Mouse (Mus musculus) adrenal gland, postnatal 36 days (tissue): ENCODE data around the gene Zfp764. TPM values are rescaled to one million over a fixed set of nuclear protein-coding genes. Genes with fewer than 3 reads are reported as not detected.
A peak's percentile ranks its signal among the peaks of the same experiment; 100 is the strongest.
"Not testable (repeated sequence)": the region's sequence is repeated elsewhere in the genome, so short reads cannot be mapped to it uniquely, and the experiment has no call there.

ENCODE experiments used
- DNase-seq, 2 experiments: peaks; one replicate each; pipeline ENCODE4 v3.0.0; 2021; ENCODE audit warnings: mixed read lengths in 1 of 2
- total RNA-seq, 2 experiments: library from RNA; stranded (reverse); gene quantifications; 2 replicates each; pipeline ENCODE4 v1.2.3; 2021

Gene Zfp764
- total RNA-seq, 2 experiments from 2014 or later = 6.4 to 7.9 TPM

DNA sequence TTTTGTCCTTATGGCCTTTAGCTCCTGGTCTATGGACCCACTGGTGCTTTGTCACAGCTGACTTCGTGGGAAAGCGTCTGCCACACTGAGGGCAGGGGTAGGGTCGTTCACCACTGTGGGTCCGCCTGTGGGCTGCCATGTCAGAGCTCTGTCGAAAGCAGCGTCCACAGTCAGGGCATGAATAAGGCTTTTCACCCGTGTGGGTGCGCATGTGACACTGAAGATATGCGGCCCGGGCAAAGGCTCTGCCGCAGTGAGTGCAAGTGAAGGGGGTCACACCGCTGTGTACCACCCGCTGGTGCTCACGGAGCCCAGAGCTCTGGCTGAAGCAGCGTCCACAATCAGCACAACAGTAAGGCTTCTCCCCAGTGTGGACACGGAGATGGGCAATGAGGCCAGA lies 15.1 kb downstream of the Zfp764 start:
- no peak for DNase-seq

DNA sequence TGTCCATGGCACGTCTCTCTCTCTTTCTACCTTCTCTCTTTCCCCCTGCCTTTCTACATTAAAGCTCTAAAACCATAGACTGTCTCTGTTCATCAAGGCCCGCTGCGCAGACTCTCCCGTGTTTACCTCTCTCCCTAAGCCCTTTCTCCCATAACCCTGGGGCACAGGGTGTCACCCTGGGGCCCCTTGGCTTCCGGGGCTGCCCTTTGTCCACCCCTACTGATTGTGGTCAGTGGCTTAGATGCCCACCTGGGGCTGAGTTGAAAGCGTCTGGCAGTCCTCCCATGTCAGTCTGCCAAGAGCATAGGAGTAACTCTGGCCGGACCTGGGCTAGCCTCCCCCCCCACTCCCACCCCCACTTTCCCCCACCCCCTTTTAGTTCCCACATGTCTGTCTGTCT lies 16.3 kb downstream of the Zfp764 start:
- no peak for DNase-seq

DNA sequence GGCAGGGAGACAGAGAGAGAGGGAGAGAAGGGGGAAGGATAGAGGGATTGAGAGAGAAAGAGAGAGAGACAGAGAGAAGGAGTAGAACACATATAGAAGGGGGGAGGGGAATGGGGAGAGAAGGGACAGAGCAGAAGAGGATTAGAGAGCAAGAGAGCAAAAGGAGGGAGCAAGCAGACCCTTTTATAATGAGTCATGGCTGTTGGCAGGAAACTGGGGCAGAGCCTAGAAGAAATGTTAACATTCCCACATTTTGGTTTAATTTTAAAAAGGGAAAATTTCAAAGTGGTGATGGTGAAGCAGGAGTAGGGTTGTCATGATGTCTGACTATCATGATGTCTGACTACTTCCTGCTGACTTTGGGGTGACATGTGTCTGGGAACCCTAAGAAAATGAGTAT lies 18.4 kb downstream of the Zfp764 start:
- DNase-seq = not testable (repeated sequence)

DNA sequence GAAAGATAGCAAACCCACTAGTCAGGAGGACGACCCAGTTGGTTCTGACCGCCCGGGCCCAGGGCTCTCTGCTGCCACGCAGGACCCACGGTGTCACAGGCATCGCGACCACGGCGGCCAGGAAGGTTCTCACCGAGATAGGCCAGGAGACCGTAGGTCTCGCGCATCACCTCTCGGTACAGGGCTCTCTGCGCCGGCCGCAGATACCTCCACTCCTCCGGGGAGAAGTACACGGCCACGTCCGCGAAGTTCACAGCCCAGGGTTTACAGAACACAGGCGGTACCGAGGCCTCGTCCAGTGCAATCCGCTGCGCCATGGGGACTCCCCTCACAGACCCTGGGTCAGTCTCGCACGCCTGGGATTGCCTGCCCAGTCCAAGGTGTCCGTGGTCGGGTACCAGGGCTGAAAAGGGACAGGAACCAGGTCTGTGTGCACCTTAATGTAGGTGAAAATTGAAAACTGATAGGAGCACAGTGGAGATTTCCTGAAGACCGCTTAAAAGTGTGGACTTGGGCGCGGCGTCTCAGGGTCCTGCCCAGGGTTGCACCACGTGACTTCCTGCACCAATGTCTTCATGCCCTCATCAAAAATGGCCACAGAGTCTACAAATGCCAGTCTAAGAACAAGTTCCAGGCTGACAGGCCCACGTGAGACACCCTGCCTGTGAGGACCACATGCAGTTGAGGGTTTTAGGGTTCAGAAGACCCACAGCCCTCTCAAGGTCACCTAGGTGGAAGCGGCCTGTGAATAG lies 19.8 kb downstream of the Zfp764 start, which contains the start of gene 9130019O22Rik:
Gene 9130019O22Rik, minus strand, starts transcription at position 526 of the 752 bp plus-strand sequence.
- DNase-seq = peak; percentile 91 to 93

DNA sequence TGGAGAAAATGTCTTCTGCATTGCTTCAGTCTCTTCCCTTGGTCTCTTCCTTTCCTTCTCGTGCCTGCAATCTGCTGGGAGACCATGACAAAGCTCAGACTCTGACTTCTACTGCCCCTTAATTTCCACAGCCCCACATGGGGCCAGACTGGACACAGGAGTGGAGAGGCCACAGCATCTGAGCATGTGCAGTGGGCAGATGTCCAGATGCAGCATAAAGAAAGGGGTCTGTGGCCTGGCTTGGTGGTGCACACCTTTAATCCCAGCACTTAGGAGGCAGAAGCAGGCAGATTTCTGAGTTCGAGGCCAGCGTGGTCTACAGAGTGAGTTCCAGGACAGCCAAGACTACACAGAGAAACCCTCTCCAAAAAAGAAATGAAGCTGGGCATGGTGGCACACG lies 21.1 kb downstream of the Zfp764 start:
- not testable (repeated sequence) for DNase-seq

DNA sequence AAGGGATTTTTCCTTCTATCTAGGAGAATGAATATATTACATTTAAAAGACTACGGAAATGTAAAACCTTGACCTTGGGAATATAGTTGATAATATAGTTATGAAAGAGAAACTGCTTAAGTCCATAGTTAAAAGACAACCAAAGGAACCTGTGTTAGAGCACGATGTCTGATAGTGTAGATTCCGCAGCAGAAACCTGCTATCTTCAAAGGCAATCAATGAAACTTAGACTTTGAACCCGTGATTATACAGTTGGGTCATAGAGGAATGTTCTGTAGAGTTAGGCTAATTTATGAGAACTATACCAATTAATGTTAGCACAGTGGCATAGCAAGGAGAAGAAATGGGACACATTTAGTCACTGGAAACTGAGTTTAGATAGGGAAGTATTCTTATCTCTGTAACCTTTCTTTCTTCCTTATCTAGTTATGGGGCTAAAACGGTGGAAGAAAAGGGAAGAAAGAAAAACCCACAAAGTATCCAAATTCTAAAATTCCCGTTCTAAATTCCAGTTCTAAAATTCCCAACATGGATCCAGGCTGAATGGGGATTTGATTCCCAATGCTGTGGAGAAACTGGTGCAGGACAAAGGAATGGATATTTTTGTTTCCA lies 28.2 kb downstream of the Zfp764 start:
- DNase-seq = no peak

DNA sequence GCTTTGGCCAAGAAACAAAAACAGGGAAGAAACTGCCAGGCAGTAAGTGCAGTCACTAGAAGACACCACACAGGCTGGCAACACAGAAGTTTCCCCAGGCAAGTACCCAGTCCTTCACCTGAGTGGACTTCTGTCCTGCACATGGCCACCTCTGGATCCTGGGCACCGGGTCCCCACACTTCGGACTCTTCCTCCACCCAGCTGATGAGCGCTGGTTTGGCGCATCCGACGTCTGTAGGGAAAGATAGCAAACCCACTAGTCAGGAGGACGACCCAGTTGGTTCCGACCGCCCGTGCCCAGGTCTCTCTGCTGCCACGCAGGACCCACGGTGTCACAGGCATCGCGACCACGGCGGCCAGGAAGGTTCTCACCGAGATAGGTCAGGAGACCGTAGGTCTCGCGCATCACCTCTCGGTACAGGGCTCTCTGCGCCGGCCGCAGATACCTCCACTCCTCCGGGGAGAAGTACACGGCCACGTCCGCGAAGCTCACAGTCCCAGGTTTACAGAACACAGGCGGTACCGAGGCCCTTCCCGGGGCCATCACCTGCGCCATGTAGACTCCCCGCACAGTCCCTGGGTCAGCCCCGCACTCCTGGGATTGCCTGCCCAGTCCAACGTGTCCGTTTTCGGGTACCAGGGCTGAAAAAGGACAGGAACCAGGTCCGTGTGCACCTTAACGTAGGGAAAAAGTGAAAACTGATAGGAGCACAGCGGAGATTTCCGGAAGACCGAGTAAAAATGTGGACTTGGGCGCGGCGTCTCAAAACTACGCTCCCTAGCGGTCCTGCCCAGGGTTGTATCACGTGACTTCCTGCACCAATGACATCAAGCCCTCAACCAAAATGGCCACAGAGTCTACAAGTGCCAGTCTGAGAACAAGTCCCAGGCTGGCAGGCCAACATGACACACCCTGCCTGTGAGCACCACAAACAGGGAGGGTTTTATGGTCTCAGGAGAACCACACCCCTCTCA lies 31.1 kb downstream of the Zfp764 start, which contains the start of gene Zfp747:
Gene Zfp747, minus strand, starts transcription at position 780 of the 975 bp plus-strand sequence.
- peak; percentile 93 to 94 for DNase-seq

DNA sequence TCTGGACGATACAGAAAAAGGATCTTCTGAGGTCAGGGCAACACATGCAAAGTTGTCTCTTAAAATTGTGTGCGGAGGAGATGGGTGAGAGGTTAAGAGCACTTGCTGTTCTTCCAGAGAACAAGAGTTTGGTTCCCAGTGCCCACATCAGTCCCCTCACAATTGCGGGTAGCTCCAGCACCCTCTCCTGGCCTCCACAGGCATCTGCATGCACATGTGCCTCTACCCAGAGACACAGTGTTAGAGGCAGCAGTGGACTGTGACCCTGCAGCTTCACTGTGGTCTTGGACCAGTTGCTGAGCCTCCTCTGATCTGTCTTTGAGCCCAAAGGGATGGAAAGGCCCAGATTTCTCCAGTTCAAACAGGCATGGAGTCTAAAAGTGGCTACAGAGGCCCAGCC lies 34.8 kb downstream of the Zfp764 start:
- DNase-seq = not testable (repeated sequence)

DNA sequence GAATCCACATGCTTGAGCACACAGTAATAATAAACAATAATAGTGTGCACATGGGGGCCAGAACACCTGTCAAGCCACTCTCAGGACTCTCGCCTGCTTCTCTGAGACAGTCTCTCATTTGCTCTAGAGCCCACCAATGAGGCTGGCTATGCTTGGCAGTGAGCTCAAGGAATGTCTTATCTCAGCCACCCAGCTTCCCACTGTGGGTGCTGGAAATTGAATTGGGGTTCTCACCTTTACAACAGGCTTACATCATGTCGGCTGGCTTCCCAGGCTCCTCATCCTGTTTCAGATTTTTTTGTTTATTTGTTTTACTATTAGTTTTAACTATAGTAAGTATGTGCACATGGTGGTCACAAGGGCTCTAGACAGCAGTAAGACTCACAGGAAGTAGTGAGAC lies 35.4 kb downstream of the Zfp764 start:
- DNase-seq = no peak

DNA sequence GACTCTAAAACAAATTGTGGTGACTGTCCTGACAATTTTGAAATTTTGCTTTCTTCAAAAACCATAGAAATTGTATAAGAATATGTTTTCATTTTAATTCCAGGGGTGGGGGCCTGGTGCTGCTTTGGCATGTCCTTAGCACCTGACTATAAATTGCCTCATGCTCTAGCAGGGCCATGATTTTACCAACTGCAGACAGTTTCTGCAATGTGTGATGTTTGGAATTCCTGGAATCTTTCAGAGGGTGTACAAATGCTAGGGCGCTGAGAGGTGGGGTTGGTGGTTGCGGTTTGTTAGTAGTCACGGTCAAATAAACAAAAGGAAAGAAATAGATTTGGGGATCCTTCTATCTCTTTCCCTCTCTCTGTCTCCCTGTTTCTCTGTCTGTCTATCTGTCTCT lies 40.4 kb downstream of the Zfp764 start:
- DNase-seq = no peak

DNA sequence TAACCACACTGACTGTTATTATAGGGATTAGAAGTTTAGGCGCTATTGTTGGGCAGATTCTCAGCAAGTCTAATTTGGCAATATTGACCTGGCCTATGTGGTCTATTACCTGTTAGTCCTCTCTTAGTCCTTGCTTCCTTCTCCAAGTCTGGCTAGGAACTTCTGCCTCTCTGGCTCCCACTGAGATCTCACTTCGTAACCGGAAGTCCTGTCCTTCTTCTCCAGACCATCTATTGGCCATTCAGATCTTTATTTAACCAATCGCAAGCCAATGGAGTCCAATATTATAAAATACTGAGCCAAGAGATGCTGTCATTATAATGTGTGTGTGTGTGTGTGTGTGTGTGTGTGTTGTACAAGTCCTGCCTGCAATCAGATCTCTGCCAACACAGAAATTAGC lies 42.5 kb downstream of the Zfp764 start:
- DNase-seq = peak in 1 of 2 experiments; percentile 30

DNA sequence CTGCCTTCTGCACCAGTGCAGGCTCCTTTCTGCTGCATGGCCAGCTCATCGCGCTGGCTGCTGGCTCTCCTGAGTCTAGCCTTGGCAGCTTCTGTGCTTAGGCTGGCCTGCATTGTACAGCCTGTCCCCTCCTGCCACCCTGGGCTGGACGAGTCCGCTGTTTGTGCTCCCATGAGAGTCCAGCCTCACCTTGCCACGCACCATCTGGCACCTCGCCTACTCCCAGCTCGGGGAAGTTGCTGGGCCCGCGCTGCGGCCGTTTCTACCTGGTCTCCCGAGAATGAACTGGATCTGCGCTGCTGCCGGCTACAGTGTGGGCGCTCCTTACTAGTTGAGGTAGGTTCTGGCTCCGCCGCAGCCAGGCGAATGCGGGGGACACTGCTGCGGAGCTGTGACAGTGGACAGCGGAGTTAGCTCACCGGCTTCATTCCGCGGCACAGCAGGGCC lies 43.1 kb downstream of the Zfp764 start:
- peak; percentile 30 to 54 for DNase-seq

DNA sequence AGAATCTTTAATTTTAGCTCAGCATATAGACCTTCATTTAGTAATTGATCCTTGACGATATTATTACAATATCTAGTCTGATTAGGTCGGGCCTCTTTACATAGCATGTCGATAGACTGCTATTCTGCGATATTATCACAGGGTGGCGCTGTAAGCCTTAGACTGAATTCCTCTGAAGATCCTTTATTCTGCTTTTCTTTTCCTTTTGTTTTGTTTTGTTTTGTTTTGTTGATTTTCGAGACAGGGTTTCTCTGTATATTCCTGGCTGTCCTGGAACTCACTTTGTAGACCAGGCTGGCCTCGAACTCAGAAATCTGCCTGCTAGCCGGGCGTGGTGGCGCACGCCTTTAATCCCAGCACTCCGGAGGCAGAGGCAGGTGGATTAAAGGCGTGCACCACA lies 44.2 kb downstream of the Zfp764 start:
- DNase-seq = peak in 1 of 2 experiments; percentile 27

DNA sequence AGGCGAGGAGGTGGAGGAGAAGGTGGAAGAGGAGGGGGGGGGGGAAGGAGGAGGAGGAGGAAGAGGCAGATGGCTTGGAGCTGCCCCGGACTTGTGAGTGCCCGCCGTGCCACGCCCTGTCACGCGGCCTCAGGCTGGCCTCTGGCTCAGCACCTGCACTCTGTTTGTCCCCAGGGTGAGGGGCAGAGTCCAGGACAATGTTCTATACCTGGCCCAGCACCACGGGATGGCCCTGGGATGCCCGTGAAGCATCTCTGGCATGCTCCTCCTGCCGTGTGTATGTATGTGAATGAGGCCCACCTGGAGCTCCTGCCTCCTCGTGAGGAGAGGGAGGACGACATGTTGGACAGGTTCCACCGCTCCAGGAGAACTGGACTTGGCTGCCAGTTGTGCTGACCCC lies 45.2 kb downstream of the Zfp764 start:
- DNase-seq = no peak

DNA sequence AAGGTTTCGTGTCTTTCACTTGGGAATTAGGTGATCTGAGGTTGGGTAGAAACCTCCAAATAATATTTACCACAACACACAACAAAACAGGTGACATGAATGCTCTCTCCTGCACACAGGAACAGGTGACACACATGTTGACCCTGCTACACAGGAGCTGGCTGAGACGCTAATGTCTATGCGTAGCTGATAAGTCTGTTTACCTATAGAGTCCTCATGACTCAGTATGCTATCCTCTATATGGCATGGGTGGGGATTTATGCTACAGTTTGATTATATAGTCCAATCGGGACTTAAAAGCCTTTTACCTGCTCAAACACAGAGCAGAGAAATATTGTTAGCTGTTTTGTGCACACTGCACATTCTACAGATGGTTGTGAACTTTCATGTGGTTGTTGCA lies 46.4 kb downstream of the Zfp764 start:
- DNase-seq = no peak

DNA sequence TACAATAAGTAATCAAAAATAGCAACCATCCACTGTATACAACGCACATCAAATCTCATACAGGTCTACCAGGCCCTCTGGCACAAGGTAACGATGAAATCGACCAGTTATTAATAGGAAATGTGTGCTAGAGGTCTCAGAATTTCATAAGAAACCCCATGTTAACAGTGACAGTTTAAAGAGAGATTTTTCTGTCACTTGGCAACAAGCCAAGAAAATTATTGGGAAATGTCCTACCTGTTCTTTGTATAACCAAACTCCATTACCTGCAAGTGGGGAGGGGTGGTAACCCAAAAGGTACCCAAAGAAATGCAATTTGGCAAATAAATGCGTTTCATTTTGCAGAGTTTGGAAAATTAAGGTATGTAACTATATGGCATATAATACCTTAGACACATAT lies 48.1 kb downstream of the Zfp764 start:
- no peak for DNase-seq

DNA sequence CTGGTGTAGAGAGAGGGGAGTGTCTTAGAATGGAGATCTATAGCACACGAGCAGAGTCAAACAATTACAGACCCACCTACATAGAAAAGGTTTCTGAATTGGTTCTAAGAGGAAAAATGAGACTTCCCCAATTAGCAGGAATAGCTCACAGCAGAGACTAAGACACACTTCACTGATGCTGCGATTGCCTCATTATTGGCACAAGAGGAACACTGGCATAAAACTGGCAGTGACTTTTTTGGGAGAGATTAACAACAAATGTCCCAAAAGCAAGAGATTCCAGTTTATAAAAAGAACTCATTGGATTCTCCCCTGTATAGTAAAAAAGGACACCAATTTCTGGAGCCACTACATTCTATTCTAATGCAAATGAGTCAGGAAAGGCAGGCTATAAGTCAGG lies 48.8 kb downstream of the Zfp764 start:
- no peak for DNase-seq

DNA sequence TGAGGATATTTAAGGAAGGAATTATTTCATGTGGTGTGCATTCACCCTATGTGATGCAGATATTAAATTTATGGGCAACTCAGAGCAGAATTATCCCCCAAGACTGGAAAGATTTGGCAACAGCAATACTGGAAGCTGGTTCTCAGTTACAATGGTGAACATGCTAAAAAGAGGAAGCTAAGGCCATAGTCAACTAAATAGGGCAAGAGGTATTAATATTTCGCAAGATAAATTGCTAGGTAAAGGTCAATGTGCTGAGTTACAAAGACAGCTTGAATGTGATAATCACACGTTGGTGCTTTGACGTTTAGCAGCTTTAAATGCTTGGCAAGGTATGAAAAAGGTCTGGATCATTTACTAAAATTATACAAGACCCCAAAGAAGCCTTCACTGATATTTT lies 50.8 kb downstream of the Zfp764 start:
- DNase-seq = no peak
